Mouse (Mus musculus): Measurements from ENCODE around the gene Ptprm. TPM values are rescaled to one million over a fixed set of nuclear protein-coding genes. Genes with fewer than 3 reads are reported as not detected.

Gene Ptprm
- polyA plus RNA-seq, 2 experiments: 0.66 to 0.79 TPM

DNA sequence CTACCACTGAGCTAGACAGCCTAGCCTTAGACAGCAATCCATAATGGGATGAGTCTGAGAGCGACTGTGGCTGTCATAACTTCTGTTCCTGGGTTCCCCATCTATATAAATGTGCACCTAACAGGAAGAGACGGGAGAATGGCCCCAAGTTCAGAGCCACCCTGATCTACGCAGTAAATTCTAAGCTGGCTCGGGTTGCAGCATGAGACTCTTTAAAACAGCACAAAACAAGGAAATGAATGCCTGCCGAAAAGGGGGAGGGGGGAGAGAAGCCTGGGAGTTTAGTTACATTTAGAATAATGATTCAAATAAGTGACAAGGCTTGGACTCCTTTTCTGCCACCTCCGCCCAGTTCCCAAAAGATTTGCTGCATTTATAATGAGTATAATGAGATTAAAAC is 13.9 kb downstream of the Ptprm start:
- Histone ChIP-seq H3K4me3 (ENCODE audit: insufficient read depth in 1 of 2, low read depth in 2 of 2, low read length in 2 of 2) (no peak overlapping the region), H3K36me3 (replicated peaks; ENCODE audit: control insufficient read depth, insufficient read depth, low read depth) (no peaks in the 10 kb centered on the region), H3K9me3 (ENCODE audit: control insufficient read depth, low read length) (no peaks in the 10 kb centered on the region), H3K27me3 (ENCODE audit: control insufficient read depth, insufficient read depth, low read length) (no peaks in the 10 kb centered on the region), H3K4me1 (replicated peaks; ENCODE audit: control insufficient read depth in 2 of 2, insufficient read depth in 2 of 2, low read length in 1 of 2) (no peaks in the 10 kb centered on the region), H3K9ac (replicated peaks) (no peak overlapping the region), H3K27ac (no peak overlapping the region), H3K4me2 (ENCODE audit: low read depth) (no peak overlapping the region)
- WGBS (ENCODE audit: insufficient replicate concordance): 57% methylated on average over 6 of the region's 6 CpGs
- ATAC-seq (ENCODE audit: insufficient read depth): no peak
- TF ChIP-seq EP300 (IDR thresholded peaks at IDR 0.05; ENCODE audit: low read depth): no peak
- TF ChIP-seq CTCF (IDR thresholded peaks at IDR 0.05; ENCODE audit: low read depth): no peak
- no peak for DNase-seq (ENCODE audit: low read depth in 3 of 3, low spot score in 3 of 3)

DNA sequence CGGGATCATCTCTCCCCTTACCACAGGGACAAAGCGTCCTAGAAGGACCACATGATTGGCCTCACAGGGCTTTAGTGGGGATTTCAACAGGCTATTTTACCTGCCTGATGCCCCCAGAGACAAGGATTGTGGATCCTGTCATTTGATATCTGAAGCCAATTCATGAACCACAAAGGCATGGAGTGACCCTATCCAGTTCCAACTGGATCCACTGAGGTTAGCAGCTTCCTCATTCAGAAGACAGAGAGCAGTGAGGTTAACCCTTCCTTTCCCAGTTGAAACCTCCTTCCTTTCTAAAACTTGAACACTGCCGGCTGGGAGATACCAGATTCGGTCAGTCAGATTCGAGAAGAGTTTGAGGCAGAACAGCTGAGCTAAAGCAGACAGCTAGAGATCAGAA is 14.7 kb downstream of the Ptprm start:
- 48% methylated on average over 5 of the region's 5 CpGs for WGBS (ENCODE audit: insufficient replicate concordance)
- H3K4me1 ChIP-seq (replicated peaks; ENCODE audit: control insufficient read depth in 2 of 2, insufficient read depth in 2 of 2, low read length in 1 of 2): no peaks in the 10 kb centered on the region
- no peak for ATAC-seq (ENCODE audit: insufficient read depth)

DNA sequence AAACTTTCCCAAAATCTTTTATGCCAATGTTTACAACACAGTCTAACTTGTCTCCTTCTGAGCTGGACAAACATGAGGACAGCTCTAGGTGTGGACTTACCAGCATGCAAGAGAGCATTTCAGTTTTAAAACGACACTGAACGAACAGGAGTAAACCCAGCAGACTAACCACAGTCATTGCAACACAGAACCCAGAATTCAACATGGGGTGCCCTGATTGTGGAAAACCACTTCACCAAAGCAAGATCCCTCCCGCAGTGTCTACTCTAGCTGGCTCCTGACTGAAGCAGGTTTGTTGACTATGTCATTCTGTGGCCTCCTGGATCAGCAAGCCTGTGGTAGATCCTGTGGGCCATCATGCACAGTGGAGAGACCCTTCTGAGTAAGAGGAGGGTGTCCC is 19.9 kb downstream of the Ptprm start:
- H3K36me3 ChIP-seq (replicated peaks; ENCODE audit: control insufficient read depth, insufficient read depth, low read depth): no peaks in the 10 kb centered on the region
- no peaks in the 10 kb centered on the region for H3K4me1 ChIP-seq (replicated peaks; ENCODE audit: control insufficient read depth in 2 of 2, insufficient read depth in 2 of 2, low read length in 1 of 2)
- TF ChIP-seq CTCF (IDR thresholded peaks at IDR 0.05; ENCODE audit: low read depth): no peak
- no peak for TF ChIP-seq EP300 (IDR thresholded peaks at IDR 0.05; ENCODE audit: low read depth)
- no peak overlapping the region for H3K9ac ChIP-seq (replicated peaks)
- WGBS (ENCODE audit: insufficient replicate concordance): 41% methylated on average over 3 of the region's 3 CpGs
- no peaks in the 10 kb centered on the region for H3K9me3 ChIP-seq (ENCODE audit: control insufficient read depth, low read length)
- H3K27ac ChIP-seq: no peak overlapping the region
- DNase-seq (ENCODE audit: low read depth in 3 of 3, low spot score in 3 of 3): no peak
- no peak overlapping the region for H3K4me3 ChIP-seq (ENCODE audit: insufficient read depth in 1 of 2, low read depth in 2 of 2, low read length in 2 of 2)
- H3K4me2 ChIP-seq (ENCODE audit: low read depth): no peak overlapping the region
- ATAC-seq (ENCODE audit: insufficient read depth): no peak
- H3K27me3 ChIP-seq (ENCODE audit: control insufficient read depth, insufficient read depth, low read length): no peaks in the 10 kb centered on the region

More for the DNA sequence above, 14.7 kb downstream of the Ptprm start:
- Histone ChIP-seq H3K4me3 (ENCODE audit: insufficient read depth in 1 of 2, low read depth in 2 of 2, low read length in 2 of 2) (no peak overlapping the region), H3K27ac (no peak overlapping the region), H3K9ac (replicated peaks) (no peak overlapping the region), H3K4me2 (ENCODE audit: low read depth) (no peak overlapping the region), H3K36me3 (replicated peaks; ENCODE audit: control insufficient read depth, insufficient read depth, low read depth) (no peaks in the 10 kb centered on the region), H3K27me3 (ENCODE audit: control insufficient read depth, insufficient read depth, low read length) (no peaks in the 10 kb centered on the region), H3K9me3 (ENCODE audit: control insufficient read depth, low read length) (no peaks in the 10 kb centered on the region)
- DNase-seq (ENCODE audit: low read depth in 3 of 3, low spot score in 3 of 3): no peak
- TF ChIP-seq EP300 (IDR thresholded peaks at IDR 0.05; ENCODE audit: low read depth) (no peak), CTCF (IDR thresholded peaks at IDR 0.05; ENCODE audit: low read depth) (no peak)

DNA sequence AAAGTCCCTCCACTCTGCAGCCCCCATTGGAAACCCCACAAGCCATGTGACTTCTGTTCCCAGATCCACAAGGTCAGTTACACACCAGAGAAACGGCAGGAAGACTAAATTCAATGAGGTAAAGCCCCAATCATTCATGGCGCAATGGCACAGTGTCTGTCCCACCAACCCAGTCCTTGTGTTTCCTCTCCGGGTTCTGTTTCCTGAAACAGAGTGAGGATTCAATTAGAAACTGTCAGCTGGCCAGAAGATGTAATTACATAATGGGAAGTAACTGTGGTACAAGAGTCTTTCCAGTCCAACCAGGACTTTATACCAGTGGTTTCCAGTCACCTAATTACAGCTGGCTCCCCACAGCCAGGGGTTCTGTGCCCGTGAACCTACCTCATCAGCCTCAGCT is 24.8 kb downstream of the Ptprm start:
- H3K27ac ChIP-seq: no peak overlapping the region
- no peak for TF ChIP-seq CTCF (IDR thresholded peaks at IDR 0.05; ENCODE audit: low read depth)
- no peak for TF ChIP-seq EP300 (IDR thresholded peaks at IDR 0.05; ENCODE audit: low read depth)

DNA sequence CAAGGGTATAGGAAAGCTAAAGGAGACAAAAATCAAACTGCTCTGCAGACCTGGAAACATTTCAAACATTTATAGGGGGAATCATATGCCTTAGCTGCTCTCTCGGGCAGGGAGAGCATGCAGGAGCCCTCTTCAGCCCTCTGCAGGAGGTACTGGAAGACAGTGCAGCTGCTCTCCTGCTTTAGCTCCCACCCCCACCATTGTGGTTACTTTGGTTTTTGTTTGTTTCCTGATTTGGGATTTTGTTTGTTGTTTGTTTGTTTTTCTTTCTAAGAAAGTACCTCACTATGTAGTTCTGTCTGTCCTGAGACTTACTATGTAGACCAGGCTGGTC is 29.8 kb downstream of the Ptprm start:
- 67% methylated on average over 1 of the region's 1 CpGs for WGBS (ENCODE audit: insufficient replicate concordance)
- TF ChIP-seq EP300 (IDR thresholded peaks at IDR 0.05; ENCODE audit: low read depth) (no peak), CTCF (IDR thresholded peaks at IDR 0.05; ENCODE audit: low read depth) (no peak)
- H3K4me3 ChIP-seq (ENCODE audit: insufficient read depth in 1 of 2, low read depth in 2 of 2, low read length in 2 of 2): no peak overlapping the region

More for the DNA sequence above, 24.8 kb downstream of the Ptprm start:
- no peak overlapping the region for H3K4me3 ChIP-seq (ENCODE audit: insufficient read depth in 1 of 2, low read depth in 2 of 2, low read length in 2 of 2)
- no peak for ATAC-seq (ENCODE audit: insufficient read depth)
- no peak overlapping the region for H3K4me2 ChIP-seq (ENCODE audit: low read depth)
- no peaks in the 10 kb centered on the region for H3K36me3 ChIP-seq (replicated peaks; ENCODE audit: control insufficient read depth, insufficient read depth, low read depth)
- WGBS (ENCODE audit: insufficient replicate concordance): 21% methylated on average over 4 of the region's 4 CpGs
- no peak overlapping the region for H3K9ac ChIP-seq (replicated peaks)
- no peaks in the 10 kb centered on the region for H3K27me3 ChIP-seq (ENCODE audit: control insufficient read depth, insufficient read depth, low read length)
- no peaks in the 10 kb centered on the region for H3K9me3 ChIP-seq (ENCODE audit: control insufficient read depth, low read length)
- no peaks in the 10 kb centered on the region for H3K4me1 ChIP-seq (replicated peaks; ENCODE audit: control insufficient read depth in 2 of 2, insufficient read depth in 2 of 2, low read length in 1 of 2)
- no peak for DNase-seq (ENCODE audit: low read depth in 3 of 3, low spot score in 3 of 3)

More for the DNA sequence above, 29.8 kb downstream of the Ptprm start:
- Histone ChIP-seq H3K9me3 (ENCODE audit: control insufficient read depth, low read length) (no peaks in the 10 kb centered on the region), H3K36me3 (replicated peaks; ENCODE audit: control insufficient read depth, insufficient read depth, low read depth) (no peaks in the 10 kb centered on the region), H3K27ac (no peak overlapping the region), H3K4me1 (replicated peaks; ENCODE audit: control insufficient read depth in 2 of 2, insufficient read depth in 2 of 2, low read length in 1 of 2) (0 out of 4 replicates have a peak, but pooled peaks cover 0 to 2% of the 10 kb centered on the region in 2 experiments), H3K4me2 (ENCODE audit: low read depth) (no peak overlapping the region), H3K27me3 (ENCODE audit: control insufficient read depth, insufficient read depth, low read length) (no peaks in the 10 kb centered on the region), H3K9ac (replicated peaks) (no peak overlapping the region)
- DNase-seq (ENCODE audit: low read depth in 3 of 3, low spot score in 3 of 3) (no peak), ATAC-seq (ENCODE audit: insufficient read depth) (no peak)

All from liver, embryonic 14.5 days (tissue).